Mouse (Mus musculus) natural killer cell, adult 2 months (primary cell): ENCODE measurements around the gene Cldn34c3.
"Not testable (repeated sequence)": the region's sequence is repeated elsewhere in the genome, so short reads cannot be mapped to it uniquely, and the experiment has no call there.

Experiments used
- DNase-seq, 2 experiments: peaks; one replicate each; pipeline ENCODE4 v3.0.0; 2022; ENCODE audit warnings: low spot score in 2 of 2

Cldn34c3 gene

DNA sequence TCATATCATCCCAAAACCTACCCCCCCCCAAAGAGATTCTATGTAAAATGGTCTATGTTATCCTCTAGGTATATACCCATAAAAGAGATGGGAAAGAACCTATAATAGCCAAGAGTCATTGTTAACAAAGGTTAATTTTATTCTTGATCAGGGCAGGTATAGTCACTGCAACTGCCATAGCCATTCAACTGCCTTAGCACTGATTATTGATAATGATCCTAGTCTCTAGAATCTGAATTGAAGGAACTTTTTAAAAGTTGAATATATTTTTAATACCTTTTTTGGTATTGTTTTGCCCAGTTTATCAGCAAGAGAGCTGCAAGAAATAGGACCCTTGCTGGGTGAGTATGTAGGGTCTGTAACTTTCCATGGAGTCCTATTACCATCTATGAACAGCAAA, at the start of gene Cldn34c3:
Gene Cldn34c3, plus strand, starts transcription at position 301 of the 400 bp plus-strand sequence.
- DNase-seq = not testable (repeated sequence)
